Mouse (Mus musculus) gastrocnemius, postnatal 25 days (tissue): Measurements from ENCODE around the gene Tktl2. TPM values are rescaled to one million over a fixed set of nuclear protein-coding genes. Genes with fewer than 3 reads are reported as not detected.

Experiments
- DNase-seq: peaks from one replicate; pipeline ENCODE4 v3.0.0; 2022
- long read RNA-seq, 2 experiments: library from polyadenylated mRNA; stranded (forward); transcript quantifications; one replicate each; pipeline ENCODE4 v2.0.0; 2021
- total RNA-seq, 2 experiments: library from RNA; stranded (reverse); gene quantifications; 1 replicate in 1 of 2; 2 replicates in 1 of 2; pipeline ENCODE4 v1.2.3; 2021

The Tktl2 gene
- not detected for total RNA-seq
- long read RNA-seq, experiment 1, result 0 reads
- long read RNA-seq, experiment 2, result 0 reads

DNA sequence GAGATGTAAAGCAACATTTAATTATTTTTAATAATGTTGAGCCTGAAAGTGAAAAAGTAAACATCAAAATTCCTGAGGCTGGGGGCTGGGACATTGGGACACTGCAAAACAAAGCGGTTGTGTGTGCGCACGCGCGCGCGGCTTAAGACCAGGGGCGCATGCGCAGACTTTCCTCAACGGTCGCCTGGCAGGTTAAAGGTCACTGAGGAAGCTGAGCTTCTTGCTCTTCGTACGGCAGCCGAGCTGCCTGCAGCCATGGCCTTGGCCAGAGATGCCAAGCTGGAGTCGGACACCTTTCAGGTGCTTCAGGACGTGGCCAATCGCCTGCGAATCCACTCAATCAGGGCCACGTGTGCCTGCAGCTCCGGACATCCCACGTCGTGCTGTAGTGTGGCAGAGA lies at the start of gene Tktl2:
Gene Tktl2, plus strand, starts transcription at position 220 of the 400 bp plus-strand sequence.
- DNase-seq, result no peak

- no peak for DNase-seq
Observed at GRCm38 (mm10) chr8:66469821-66470220, 41.7 kb upstream of the Tktl2 start.

DNA sequence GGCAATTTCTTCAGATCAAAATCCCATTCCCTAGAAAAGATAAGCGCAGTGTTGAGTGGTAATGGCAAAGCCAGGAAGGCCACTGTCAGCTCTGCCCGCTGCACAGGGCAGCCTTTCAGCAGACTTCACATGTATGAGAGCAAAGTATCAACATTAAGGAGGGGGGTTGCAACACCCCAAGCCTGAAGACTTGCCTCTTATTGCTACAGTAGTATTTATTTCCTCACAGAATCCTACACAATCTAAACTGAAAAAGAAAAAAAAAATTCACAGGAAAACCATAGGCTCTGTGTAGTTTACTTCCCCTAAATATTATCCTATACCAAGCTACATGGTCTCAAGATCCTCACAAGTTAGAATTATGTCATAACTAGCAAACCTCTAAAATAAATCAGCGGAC lies 34.7 kb upstream of the Tktl2 start:
- DNase-seq, result no peak

- DNase-seq, result peak; percentile 72
Observed at GRCm38 (mm10) chr8:66486084-66486763, 25.3 kb upstream of the Tktl2 start, which contains the start of gene Tma16. Gene Tma16 (minus strand): TSS chr8:66486530.

GRCm38 (mm10) chr8:66488556-66488955 lies 23.0 kb upstream of the Tktl2 start:
- DNase-seq, result no peak

- DNase-seq, result no peak
Observed at GRCm38 (mm10) chr8:66490624-66491023, 20.9 kb upstream of the Tktl2 start.

DNA sequence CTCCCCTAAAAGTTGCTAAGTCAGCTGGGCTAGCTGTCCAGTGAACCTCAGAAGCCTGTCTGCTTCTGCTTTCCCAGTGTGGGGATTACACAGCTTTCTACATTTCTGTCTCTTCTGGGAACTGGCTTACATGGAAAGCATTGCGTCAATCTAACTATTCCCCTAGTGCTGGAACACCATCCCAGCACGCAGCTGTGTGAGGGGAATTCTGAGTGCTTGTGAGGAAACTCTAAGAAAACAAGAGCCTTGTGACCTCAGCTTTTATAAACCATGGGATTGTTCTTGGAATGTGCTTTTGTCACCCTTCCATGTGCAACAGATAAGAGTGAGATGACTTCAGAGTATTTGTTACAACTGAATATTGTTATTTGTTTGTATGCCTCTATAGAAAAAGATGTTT lies 17.1 kb upstream of the Tktl2 start:
- peak; percentile 14 for DNase-seq

GRCm38 (mm10) chr8:66495726-66496125 lies 15.8 kb upstream of the Tktl2 start:
- peak; percentile 16 for DNase-seq

- no peak for DNase-seq
Observed at GRCm38 (mm10) chr8:66496998-66497577, 14.5 kb upstream of the Tktl2 start.

DNA sequence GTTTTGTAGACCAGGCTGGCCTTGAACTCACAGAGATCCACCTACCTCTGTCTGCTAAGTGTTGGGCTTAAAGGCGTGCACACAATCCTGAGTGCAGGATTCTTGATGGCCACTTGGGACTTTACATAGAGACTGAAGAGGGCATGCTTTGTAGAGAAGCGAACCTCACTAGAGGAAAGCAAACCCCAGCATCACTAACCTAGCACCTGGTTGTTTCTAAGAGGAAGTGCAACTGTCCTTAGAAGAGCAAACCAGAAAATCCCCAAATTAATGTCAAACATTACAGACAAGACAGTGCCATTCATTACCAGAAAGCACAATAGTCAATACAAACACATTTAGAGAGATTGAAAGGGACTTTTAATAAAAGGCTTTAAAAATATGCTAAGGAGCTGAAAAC lies 8.2 kb upstream of the Tktl2 start:
- no peak for DNase-seq

DNA sequence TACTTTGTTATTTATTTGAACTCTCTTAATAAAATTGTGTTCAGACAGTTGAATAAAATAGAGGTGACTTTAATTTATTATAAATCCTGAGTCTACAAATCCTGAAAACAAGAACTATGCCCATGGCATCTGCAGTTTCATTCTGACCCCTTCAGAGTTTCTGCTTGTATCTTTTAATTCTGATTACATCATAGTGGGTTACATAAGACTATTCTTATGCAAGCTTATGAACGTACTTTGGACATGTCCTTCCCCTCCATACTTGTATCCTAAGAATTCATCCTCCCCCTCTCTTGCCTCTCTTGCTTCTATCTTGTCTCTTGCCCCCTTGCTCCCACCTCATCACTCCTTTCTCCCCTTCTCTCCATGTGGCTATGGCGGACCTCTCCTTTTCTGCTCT lies 7.6 kb downstream of the Tktl2 start:
- no peak for DNase-seq

DNA sequence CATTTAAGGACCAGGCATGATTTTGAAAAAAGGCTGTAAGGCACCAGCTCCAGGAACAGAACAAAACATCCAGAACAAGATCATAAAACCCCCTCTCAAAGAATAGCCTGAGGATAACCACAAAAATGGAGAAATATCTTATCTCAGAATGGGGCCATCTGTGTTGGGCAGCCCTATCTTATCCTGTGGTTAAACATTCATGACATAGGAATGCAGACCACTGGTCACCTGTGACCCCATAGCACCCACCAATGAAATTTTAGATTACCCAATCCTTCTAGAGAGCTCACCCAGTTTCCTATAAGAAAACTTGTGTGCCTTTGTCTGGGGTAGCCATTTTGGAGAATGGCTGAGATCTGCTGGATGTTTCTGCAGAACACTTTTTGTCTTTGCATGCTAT lies 9.0 kb downstream of the Tktl2 start:
- no peak for DNase-seq

- no peak for DNase-seq
Observed at GRCm38 (mm10) chr8:66550092-66550491, 38.5 kb downstream of the Tktl2 start.

Other genes with a start within 250 kb of the Tktl2 start
- gene Tma16, start 25.2 kb upstream of the Tktl2 start, total RNA-seq, result 1 to 10 TPM; 3.8 to 4.7 TPM
- not detected for gene Npy5r, start 176.4 kb downstream of the Tktl2 start, total RNA-seq
- gene Npy1r, start 185.4 kb downstream of the Tktl2 start, total RNA-seq, result 1 to 10 TPM; 1.0 to 1.2 TPM